Mouse (Mus musculus) layer of hippocampus, adult 18-20 months (tissue): ENCODE measurements around the gene Vamp4. TPM values are rescaled to one million over a fixed set of nuclear protein-coding genes. Genes with fewer than 3 reads are reported as not detected.

Experiments
- DNase-seq, 2 experiments: peaks; one replicate each; pipeline ENCODE4 v3.0.0; 2022; ENCODE audit warnings: low spot score in 2 of 2
- total RNA-seq, 2 experiments: library from RNA; stranded (reverse); gene quantifications; 2 replicates each; pipeline ENCODE4 v1.2.3; 2021

Vamp4 gene
- total RNA-seq, 2 experiments from 2014 or later, result 103 to 109 TPM

- peak; percentile 74 to 77 for DNase-seq
Measured at GRCm38 (mm10) chr1:162643752-162644151, 73.4 kb downstream of the Vamp4 start.

- DNase-seq, result no peak
Measured at GRCm38 (mm10) chr1:162646083-162646686, 75.9 kb downstream of the Vamp4 start.

- no peak for DNase-seq
Measured at GRCm38 (mm10) chr1:162648416-162648815, 78.1 kb downstream of the Vamp4 start.

Other genes starting within 250 kb of the Vamp4 start
- gene Dnm3, start 92.5 kb upstream of the Vamp4 start, total RNA-seq, result 10 to 100 TPM; 80.5 to 80.9 TPM
- 10 to 100 TPM; 11.4 to 13.0 TPM for gene Mettl13, start 22.0 kb upstream of the Vamp4 start, total RNA-seq
- gene Myoc, start 68.6 kb downstream of the Vamp4 start, total RNA-seq, result 1 to 10 TPM; 2.6 to 4.0 TPM
- not detected for gene Myocos, start 87.7 kb downstream of the Vamp4 start, total RNA-seq
- gene Prrc2c, start 170.0 kb downstream of the Vamp4 start, total RNA-seq, result 100 to 1,000 TPM; 184 to 186 TPM
- not detected for gene Fmo4, start 243.5 kb downstream of the Vamp4 start, total RNA-seq